Mouse (Mus musculus): ENCODE data around the gene Anks1.

DNA sequence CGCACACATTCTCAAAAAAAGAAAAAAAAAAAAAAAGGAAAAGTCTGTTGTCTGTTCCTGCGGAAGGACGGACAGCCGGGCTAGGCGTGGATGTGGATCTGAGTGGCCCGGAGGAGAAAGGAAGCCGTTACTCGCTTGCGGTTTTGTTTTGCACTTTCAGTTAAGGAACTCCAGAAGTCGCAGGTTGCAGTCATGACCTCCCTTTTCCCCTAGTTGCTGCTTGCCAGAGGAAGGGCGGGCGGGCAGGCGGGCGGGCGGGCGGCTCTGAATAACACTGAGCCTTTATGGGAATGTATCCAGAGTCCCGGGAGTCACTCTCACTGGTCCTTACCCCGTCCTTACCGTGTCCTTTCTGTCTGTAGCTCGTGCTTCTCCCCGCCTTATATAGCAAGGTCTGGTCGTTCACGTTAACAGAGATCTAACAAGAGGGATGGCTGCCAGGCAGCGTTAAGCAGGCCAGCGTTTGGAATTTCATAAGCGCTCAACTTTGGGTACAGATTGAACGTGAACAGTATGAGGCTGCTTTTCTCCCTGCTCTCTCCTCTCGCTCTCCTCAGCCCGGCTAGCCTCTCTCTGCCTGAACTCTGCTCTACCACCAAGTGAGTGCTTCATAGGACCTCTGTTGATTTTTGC lies 98.2 kb downstream of the Anks1 start:
- no peak for TF ChIP-seq CTCF (IDR thresholded peaks at IDR 0.05; ENCODE audit: borderline replicate concordance, extremely low read depth, insufficient read depth, insufficient read length)
- no peak for TF ChIP-seq POLR2A (IDR thresholded peaks at IDR 0.05; ENCODE audit: borderline replicate concordance, extremely low read depth, insufficient read depth, insufficient read length, poor library complexity, severe bottlenecking)
